Mouse (Mus musculus): ENCODE measurements around the gene Kcnq1.

Gene Kcnq1

DNA sequence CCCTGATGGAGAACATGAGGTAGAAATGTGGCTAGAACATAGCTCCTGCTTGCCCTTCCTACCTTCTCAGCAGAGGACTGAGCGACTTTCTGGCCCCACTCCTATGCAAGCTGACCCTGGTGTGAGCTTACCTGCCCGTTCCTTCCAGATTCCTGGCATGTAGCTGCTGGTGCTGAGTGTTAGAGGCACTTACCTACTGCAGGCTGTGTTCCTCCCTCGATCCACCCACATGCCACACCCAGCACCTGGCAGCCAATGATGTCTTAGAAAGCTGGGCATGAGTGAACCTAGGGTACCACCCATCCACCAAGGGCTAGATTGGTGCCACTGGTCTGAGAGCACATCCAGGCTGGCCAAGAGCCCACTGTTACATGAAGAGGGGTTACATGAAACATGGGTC, 12.3 kb upstream of the Kcnq1 start:
- no peak for DNase-seq (ENCODE audit: low spot score)

DNA sequence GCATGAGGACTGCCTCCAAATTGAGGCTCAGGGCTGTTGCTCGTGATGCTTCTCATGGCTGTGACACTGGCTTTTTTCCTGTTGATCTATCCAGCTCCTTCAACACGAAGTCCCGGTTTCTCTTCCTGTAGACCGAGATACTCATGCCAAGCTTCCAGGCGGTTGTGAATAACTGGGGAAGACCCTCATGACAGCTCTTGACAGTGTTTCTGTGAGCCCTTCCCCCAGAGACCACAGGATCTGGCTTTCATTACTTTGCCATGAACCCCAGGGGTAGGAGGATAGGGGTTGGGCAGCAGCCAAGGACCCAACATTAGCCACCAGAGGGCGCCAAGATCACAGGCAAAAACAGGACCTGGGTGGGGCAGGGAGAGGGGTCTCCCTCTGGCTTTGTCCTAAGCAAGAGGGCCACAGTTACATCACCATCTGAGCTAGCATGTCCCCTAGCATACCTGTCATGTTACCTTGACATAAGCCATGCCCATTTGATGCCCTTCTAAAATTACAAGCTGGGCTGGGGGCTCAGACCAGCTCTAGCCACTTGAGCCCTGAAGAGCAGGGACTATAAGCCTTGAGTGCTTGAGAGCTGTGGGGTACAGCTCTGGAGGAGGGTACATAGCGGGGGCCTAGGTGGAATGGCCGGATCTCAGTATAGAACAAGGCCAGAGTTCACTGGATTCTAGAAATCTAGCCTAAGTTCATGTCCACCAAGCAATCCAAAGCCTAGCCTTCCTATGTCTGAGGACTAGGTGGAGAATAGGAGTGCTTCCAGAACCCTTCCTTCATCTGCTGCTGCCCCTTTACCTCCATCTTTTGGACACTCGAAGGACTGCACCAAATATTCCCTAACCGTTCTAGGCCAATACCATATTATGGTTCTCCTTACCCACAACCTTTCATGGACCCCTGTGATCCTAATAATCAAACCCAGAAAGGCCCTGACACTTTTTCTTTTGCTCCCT, 11.3 kb upstream of the Kcnq1 start, which contains the start of gene Trpm5:
TSS of gene Trpm5 (minus strand) at position 51 of the 962 bp plus-strand sequence.
- peak; percentile 64 for DNase-seq (ENCODE audit: low spot score)

DNA sequence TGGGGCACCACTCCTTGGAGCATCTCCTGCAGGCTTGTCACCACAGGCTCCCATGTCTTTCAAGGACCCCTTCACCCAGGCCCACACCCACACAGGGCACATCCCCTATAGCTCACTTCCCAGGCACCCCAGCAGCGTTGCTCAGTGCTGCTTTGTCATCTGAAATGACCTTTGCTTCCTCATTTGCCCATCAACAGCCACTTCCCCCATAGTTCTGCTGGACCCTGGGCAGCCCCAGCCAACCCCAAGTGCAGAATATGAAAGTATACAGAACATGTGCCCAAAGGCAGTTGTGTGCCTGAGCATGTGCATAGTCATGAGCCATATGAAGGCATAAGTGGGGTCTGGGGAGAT, 10.6 kb upstream of the Kcnq1 start:
- no peak for DNase-seq (ENCODE audit: low spot score)

DNA sequence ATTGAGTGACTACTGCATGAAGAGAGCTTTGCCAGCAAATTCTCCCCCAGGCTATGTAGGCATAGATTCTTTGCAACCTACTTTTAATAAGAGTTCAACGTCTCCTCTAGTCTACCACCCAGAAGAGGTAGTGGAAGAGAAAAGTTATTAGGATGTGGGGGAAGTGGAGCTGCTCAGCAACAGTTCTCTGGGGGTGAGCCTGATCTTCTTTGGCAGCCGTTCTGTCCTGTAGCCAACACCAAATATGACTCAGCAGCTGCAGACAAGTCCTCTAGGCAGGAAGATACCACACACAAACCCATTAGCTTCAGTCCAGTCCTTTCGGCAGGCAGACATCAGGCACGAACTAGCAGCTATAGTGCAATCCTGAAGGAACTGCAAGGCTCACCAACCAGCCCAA, 5.4 kb upstream of the Kcnq1 start:
- no peak for DNase-seq (ENCODE audit: low spot score)

DNA sequence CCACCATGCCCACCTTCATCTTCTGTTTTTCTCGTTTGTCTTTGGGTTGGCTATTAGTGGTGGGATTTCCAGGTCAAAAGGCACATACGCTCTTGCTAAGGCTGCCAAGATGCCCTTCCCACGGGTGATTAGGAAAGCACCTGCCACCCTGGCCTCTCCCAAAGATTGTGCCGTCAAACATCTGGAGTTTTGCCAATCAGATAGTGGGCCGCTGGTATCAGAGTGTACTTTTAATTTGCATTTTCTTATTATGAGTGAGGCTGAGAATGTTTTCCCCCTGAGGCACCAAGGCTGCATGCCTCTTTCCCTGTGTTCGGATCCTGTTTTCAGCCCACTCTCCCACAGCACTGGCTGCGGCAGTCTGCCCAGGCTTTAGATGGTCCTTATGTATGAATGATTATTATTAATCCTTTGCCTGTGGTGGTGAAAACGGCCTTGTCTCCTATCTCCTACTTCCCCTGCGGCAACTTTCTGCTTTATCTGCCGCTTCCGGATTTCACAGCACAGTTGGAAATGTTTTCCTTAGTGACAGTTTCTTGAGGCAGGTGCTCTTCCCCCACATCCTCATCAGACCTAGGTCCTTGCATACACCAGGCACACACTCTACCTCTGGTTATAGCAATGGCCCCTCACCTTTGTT, 784 bp upstream of the Kcnq1 start:
- peak; percentile 62 for DNase-seq (ENCODE audit: low spot score)

DNA sequence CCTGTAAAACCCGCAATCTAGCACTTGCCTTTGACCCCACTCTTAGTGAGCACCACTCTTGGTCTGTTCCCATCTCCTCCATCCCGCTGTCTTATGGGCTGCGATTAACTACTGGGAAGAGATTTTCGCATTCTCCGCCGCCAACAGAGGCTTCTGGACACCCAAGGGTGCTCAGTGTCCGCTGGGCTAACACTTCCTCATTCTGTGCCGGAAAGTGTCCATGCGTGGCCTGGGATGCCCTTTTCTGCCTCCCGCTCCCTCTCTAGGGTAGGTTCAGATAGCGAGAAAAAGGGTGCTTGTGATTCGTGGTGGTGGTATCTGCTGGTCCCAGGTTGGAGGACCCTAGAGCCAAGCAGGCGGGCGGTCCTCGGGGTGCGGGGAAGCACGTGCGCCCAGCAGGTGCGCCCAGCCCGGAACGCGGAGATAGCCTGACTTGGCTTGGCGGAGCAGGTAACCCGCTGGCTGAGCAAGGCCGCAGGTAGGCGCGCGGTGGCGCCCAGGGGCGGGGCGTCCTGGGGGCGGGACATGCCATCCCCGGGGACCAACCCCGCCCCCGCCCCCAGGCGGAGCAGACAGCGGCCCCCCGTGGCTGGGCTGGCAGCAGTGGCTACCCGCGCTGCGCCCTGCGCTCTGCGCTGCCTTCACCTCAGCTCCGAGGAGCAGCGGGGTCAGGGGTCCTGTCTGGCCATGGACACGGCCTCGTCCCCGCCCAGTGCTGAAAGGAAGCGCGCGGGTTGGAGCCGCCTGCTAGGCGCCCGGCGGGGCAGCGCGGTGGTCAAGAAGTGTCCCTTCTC, 707 bp downstream of the Kcnq1 start:
- DNase-seq (ENCODE audit: low spot score) = peak; percentile 71

DNA sequence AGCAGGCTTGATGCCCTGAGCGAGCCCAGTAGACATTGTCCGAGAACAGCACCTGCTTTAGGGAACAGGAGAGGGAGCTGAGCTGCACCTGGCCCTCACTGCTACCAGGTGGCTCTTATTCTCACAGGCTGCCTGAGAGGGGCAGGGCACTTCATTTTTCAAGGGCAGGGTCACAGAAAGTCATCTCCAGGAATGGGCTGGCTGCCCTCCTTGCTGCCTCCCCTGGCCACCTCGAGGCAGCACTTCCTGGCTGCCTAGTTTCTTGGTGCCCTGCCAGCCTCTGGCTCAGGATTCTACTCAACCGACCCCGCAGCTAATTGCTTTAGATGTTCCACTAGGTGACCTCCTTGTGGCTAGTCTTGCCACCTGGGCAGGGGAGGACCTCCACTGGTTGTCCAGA, 2.0 kb downstream of the Kcnq1 start:
- DNase-seq (ENCODE audit: low spot score) = peak; percentile 28

DNA sequence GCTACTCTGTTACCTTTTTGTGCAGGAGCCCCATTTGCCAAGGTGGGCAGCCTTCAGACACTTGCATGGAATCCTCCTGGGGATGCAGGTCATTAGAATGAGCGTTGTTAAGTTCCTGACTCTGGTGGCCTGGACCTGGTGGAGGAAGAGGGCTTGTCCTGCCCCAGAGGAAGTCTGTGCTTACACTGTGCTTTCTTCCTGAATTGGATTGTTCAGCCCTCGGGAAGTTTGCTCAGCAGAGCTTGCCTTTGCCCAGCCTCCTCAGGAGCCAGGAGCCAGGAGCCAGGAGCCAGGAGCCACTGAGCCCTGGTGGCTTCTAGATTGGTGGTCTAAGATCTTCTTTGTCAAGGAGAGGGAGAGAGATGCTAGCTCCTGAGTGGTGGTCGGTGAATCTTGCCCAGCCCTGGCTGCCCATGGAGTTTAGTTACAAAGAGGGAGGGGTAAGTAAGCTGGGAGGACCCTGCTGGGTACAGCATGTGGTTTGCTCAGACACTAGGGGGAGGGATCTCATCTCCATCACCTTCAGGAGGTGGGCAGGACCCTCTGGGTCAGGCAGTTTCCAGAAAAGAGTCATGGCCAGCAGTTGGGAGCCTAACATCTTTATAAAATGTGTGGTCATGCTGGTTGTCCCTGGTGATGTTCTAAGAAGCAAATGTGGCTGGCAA, 3.0 kb downstream of the Kcnq1 start:
- no peak for DNase-seq (ENCODE audit: low spot score)

DNA sequence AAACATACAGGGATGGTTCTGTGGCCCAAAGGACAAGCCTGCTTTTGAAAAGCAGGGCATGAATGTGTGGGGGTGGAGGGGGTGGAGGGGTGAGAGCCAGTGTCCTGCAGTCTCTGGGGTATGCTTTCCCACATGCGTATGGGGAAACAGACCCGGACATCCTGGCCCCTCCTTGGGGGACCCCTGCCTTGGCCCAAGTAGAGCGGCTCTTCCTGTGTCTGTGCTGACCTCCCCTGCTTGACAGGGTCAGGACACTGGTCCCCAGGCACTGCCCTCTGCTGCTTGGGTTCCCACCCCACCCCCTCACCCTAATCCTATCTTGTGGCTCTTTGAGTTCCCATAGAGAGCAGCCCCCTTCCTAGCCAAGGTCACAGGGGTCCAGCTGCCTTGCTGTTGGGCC, 3.5 kb downstream of the Kcnq1 start:
- no peak for DNase-seq (ENCODE audit: low spot score)

DNA sequence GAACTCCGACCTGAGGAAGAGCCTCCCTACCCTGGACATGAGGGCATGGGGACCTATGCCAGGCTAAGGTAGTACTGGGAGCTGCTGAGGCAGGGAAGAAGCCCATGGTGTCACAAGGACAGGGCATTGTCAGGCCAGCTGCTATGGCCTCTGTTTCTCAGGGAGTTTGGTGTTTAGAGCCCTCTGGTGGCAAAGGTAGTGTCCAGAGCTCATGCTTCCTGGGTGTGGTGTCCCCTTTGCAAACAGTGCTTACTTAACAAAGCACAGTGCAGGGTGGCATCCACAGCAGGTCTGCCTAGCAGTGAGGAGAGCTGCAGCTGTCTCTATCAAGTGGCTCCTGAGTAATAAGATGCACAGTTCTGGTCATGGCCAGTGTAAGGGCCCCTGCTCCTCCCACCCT, 4.6 kb downstream of the Kcnq1 start:
- no peak for DNase-seq (ENCODE audit: low spot score)

DNA sequence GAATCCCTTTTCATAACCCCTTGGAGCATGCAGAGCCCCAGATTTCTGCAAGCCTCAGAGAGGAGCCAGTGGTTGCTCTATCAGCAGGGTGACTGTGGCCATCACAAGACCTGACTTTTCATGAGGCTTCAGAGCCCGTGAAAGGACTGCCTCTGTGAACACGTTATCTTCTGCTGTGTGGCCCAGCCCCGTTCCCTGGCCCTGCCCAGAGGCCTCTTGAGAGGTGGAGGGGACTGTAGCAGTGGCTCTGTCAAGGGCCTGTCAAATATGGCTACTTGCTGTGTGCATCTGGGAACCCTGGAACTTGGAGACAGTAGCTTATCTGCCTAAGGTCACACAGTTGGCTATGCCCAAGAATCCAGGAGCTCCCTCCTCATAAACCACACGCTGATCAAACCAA, 5.6 kb downstream of the Kcnq1 start:
- no peak for DNase-seq (ENCODE audit: low spot score)

DNA sequence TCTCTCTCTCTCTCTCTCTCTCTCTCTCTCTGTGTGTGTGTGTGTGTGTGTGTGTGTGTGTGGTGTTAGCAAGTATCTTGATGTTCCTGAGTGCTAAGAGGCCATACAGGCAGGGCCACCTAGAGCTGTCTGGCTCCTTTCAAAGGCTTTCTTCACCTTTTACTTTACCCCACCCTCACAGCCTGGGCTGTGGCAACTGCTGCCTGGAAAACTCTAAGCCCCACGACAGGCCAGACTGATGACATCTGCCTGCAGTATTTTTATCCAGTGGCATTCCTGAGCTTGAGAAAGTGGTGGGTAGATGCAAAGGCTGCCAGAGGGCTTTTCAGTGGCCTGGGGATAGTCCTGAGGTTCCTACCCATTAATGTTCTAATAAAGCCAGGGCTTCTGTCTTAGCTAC, 6.2 kb downstream of the Kcnq1 start:
- no peak for DNase-seq (ENCODE audit: low spot score)

DNA sequence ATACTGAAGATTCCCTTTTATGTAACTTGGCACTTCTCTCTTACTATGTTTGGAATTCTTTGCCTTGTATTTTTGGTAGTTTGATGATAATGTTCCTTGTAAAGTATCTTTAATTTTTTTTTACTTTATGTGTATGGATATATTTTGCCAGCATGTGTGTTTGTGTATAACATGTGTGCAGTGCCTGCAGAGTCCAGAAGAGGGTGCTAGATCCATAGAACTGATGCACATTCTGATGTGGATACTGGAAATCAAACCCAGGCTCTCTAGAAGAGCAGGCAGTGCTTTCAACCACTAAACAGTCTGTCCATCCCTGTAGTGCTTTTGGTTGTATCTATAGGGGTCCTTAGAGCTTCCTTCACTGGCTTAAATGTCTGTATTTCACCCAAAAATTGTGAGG, 8.6 kb downstream of the Kcnq1 start:
- no peak for DNase-seq (ENCODE audit: low spot score)

DNA sequence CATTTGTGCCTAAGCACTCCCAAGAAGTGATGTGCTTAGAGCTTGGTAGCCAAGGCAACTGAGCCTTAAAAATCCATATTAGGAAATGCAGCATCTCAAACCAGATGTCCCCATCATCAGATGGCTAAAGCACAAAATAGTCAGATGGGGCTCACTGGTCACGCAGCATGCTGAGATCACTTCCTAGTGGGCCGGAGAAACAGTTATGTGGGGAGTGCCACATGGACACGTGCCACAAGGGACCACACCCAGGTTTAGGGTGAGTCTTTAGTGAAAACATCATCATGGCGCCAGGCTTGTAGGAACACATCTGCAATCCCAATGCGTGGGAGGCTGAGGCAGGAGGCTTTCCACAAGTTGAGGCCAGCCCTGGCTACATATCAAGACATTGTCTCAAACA, 10.4 kb downstream of the Kcnq1 start:
- no peak for DNase-seq (ENCODE audit: low spot score)

DNA sequence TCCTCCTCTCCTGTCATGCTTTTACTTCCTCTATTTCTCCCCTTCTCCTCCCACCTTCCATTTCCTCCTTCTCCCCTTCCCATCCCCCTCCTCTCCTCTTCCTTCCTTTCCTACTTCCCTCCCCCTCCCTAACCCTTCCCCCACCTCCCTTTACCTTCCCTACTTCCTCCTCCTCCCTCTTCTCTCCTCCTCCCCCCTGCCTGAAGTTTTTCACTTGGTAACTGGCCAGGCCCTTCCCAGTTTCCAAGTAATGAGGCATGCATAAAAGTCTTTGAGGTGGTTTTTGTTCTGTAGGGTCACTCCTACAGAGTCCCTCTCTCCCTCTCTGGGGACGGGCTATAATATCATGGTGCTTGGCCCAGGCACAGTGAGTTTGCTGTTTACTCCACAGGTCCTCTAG, 13.2 kb downstream of the Kcnq1 start:
- DNase-seq (ENCODE audit: low spot score) = no peak

DNA sequence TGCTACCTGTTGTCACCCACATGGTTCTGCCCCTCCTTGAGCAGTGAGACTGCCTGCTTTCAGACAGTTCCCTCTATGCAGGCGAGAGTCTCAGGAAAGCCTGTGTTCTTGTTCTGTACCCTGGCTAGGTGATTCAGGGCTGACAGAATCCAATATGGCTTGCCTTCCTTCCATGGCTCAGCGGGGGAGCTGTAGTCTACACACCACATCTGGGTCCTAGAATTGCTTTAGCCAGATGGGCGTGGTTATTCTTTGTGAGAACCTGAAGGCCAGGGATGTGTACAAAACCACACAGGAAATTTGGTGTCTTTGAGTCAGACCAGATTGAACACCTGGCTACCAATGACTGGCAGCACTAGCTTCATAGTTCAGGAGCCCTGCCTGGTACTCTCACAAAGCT, 13.7 kb downstream of the Kcnq1 start:
- no peak for DNase-seq (ENCODE audit: low spot score)

DNA sequence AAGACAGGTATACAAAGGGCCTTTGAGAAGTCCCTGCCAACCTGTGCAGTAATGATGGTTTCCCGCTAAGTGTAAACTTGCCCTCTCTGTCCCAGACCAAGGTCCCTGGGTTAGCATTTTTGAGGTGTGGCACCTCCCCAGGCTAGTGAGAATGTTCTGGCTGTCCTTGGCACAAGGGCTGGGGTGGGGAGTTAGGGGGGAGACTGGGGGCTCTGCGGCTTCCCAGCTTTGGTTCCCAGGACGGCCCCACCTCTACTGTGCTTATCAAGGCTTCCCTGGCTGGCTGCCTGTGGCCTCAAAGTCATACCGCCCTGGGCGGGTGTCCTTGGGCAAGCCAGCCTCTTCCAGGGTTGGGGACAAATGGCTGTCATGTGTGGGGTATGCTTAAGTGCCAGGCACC, 16.0 kb downstream of the Kcnq1 start:
- no peak for DNase-seq (ENCODE audit: low spot score)

DNA sequence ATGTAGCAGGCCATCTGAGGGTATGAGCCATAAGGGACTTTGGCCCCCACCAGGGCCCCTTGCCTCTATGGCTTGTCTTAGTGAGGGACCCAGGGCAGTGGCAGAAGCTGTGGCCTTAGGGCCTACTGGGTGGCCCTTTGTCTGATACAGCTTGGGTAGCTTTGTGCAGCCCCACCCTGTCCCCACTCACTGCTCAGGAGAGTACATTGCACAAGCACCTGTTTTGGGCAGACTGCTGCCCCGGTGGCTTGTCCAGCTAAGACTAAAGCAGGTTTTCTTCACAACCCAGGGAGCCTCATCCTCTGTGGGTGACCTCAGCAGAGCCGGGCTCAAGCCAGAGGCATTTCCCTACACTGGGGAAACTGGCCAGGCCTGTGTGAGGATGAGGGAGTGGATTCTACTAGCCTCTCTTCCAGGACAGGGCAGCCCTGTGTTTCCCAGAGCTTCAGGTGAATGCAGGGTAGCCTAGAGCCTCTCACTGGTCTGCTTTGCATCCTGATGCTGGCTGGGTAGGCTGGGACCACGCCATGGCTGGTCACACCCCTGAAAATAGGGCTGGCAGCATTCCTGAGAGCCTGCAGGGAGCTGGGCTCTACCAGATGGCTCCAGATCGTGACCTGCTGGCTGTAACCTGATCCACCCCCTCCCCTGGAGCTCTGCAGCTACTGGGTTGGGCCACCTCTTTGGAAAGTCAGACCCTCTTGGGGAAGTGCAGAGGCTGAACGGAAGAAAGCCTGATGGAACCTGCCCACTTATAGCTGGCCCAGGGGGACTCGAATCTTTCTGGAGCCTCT, 17.9 kb downstream of the Kcnq1 start:
- DNase-seq (ENCODE audit: low spot score) = peak; percentile 73

DNA sequence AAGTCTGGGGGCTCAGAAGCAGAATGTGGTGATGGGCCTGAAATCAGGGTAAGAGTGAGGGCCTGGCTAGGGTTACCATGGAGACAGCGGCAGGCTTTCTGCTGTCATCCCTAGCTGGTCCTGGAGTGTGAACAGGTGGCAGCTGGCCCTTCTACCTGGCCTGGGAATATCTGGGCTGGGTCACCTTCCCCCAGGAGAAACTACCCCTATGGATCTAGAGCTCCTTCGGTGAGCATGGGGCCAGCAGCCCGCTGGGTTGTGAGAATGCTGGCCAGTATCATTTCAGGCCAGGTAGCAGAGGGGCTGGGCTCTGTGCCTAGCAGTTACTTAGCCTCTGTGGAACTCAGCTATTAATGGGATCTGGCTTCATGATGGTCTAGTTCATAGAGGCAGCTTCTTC, 18.7 kb downstream of the Kcnq1 start:
- DNase-seq (ENCODE audit: low spot score) = no peak

DNA sequence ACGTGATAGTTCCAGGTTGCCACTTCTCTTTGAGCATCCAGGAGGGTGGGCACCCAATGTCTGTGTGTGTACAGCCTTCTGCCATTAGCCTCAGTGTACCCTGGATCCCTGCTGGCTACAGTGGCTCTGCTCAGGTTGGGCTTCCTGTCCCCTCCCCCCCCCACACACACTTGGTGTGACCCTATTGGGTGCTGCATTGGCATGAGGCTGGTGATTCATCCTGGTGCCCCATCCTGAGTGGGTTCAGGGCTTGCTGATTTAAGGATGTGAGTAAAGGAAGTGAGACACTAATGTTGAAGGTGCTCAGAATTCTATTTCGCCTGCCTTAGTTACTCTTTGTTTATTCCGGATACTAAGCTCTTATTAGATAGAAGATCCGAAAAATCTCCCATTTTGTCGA, 26.7 kb downstream of the Kcnq1 start:
- DNase-seq (ENCODE audit: low spot score) = no peak

DNA sequence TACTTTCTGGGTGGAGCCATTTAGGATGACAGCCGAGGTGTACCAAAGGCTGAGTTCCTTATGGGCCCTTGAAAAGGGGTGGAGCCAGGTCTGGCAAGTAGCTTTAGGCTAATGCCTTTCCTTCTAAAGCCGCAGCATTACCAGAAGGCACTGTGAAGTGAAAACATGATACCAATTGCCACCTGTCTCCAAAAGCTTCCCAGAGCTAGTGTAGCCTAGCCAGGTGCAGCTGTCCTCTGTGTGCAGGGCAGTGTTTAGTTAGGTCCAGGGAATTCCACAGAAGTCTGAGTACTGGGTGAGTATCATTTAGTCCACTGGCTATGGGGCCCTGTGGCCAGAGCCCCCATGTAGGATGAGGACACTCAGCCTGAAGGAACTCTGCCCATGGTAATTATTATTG, 30.0 kb downstream of the Kcnq1 start:
- no peak for DNase-seq (ENCODE audit: low spot score)
